Mouse (Mus musculus) bone marrow macrophage, adult 2 months (primary cell): ENCODE measurements around the gene Txndc5.

ENCODE experiments used
- CTCF ChIP-seq: IDR thresholded peaks from 2 replicates; pipeline ENCODE4 v1.5.1; 2012; ENCODE audit warnings: low read depth, mild to moderate bottlenecking, low read length, moderate library complexity
- POLR2A ChIP-seq: IDR thresholded peaks from 2 replicates; pipeline ENCODE4 v1.6.1; 2012; ENCODE audit warnings: mild to moderate bottlenecking, low read depth, low read length, borderline replicate concordance

- no peak for TF ChIP-seq CTCF
- no peak for TF ChIP-seq POLR2A
Measured at GRCm38 (mm10) chr13:38527041-38527796, 1.4 kb downstream of the Txndc5 start.
